In genomic region chr1:153560805-153561204, GRCm38 (mm10) we compare ENCODE assay signal across 23 mouse cellular contexts. TPM values are rescaled to one million over a fixed set of nuclear protein-coding genes. Genes with fewer than 3 reads are reported as not detected.
"Had no signal": no experiment of that assay in that cellular context is flagged by ENCODE, and none has a peak within 500 bp of the region (broad histone marks: within the 10 kb centered on the region; RNA-seq: fewer than 3 reads in every experiment).

No protein-coding gene starts in this region.

- H3K27me3 ChIP-seq: limb, embryonic 13.5 days; liver, embryonic 12.5 days; liver, embryonic 15.5 days; midbrain, embryonic 13.5 days; stomach, embryonic 15.5 days had no signal

- H3K4me2 ChIP-seq: limb, embryonic 13.5 days; liver, embryonic 12.5 days; liver, embryonic 15.5 days; lung, embryonic 14.5 days; midbrain, embryonic 13.5 days; neural tube, embryonic 13.5 days; stomach, embryonic 15.5 days had no signal

- H3K4me1 ChIP-seq: limb, embryonic 10.5 days; liver, embryonic 12.5 days; midbrain, embryonic 13.5 days; stomach, embryonic 15.5 days had no signal

- DNase-seq: kidney, adult 9 months; kidney, postnatal 36 days; liver; lung, embryonic 14.5 days; lung, postnatal 36 days; retina, postnatal 1 day; right cerebral cortex, postnatal 25 days; spleen, adult 18-20 months; thymus, postnatal 25 days had no signal

- H3K9ac ChIP-seq: limb, embryonic 13.5 days; liver, embryonic 12.5 days; liver, embryonic 15.5 days; lung, embryonic 14.5 days; midbrain, embryonic 13.5 days; neural tube, embryonic 13.5 days; stomach, embryonic 15.5 days had no signal

- H3K9me3 ChIP-seq: limb, embryonic 10.5 days; limb, embryonic 13.5 days; liver, embryonic 12.5 days; liver, embryonic 15.5 days; megakaryocyte, embryonic 14.5 days; midbrain, embryonic 10.5 days; midbrain, embryonic 13.5 days; neural tube, embryonic 13.5 days; stomach, embryonic 15.5 days had no signal

- H3K4me3 ChIP-seq: limb, embryonic 10.5 days; limb, embryonic 13.5 days; liver, embryonic 12.5 days; liver, embryonic 15.5 days; megakaryocyte, embryonic 14.5 days; midbrain, embryonic 10.5 days; midbrain, embryonic 13.5 days; myocyte; neural tube, embryonic 13.5 days; stomach, embryonic 15.5 days had no signal

- H3K27ac ChIP-seq: kidney, postnatal 0 days; limb, embryonic 10.5 days; limb, embryonic 13.5 days; liver, embryonic 12.5 days; liver, embryonic 15.5 days; midbrain, embryonic 10.5 days; midbrain, embryonic 13.5 days; neural tube, embryonic 13.5 days; stomach, embryonic 15.5 days had no signal

- H3K36me3 ChIP-seq: limb, embryonic 10.5 days; limb, embryonic 13.5 days; liver, embryonic 12.5 days; liver, embryonic 15.5 days; midbrain, embryonic 10.5 days; midbrain, embryonic 13.5 days; neural tube, embryonic 13.5 days; stomach, embryonic 15.5 days had no signal

- ATAC-seq: liver, embryonic 12.5 days; lung, postnatal 0 days; midbrain, embryonic 13.5 days; midbrain, embryonic 16.5 days had no signal

RNA-seq across cellular contexts. Expression of gene Npl, which starts 11.0 kb away (rescaled TPM):
- total RNA-seq: neutrophil, adult 5-6 weeks had no signal
